Mouse (Mus musculus) adrenal gland, adult 2 months (tissue): Measurements from ENCODE around the gene Defb33. TPM values are rescaled to one million over a fixed set of nuclear protein-coding genes. Genes with fewer than 3 reads are reported as not detected.

Source experiments
- DNase-seq: peaks from one replicate; pipeline ENCODE4 v3.0.0; 2021
- long read RNA-seq: library from polyadenylated mRNA; stranded (forward); transcript quantifications from one replicate; pipeline ENCODE4 v2.0.0, GENCODE M21; 2021
- polyA plus RNA-seq: library from polyadenylated mRNA; depleted of rRNA; stranded (reverse); fragments of >200 nt; gene quantifications from 2 replicates; pipeline ENCODE4 v1.2.3, GENCODE M21; 2012; rRNA removed
- total RNA-seq, 2 experiments: library from RNA; stranded (reverse); gene quantifications; 2 replicates each; pipeline ENCODE4 v1.2.3; 2021

Defb33 gene
- total RNA-seq (not detected), polyA plus RNA-seq (not detected in 2 replicates)
- long read RNA-seq, result 0 reads

DNA sequence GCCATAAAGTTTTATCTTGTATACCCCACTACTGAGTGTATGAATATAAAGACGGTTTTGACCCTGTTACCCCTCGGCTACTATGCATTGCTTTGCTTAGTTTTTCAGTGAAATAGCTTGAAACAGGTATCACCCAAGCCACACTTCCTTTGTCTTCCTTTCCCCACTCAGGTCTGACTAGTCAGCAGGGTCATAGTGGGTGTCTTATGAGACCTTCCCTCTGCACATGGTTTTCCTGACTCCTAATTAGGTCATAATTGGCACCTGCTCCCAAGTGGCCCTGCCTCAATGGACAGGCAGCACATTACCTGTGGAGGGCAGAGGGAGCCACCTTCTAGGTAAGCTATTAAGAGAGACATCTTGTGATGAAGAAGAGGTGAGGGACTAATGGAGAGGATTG is at the start of gene Defb33:
Defb33 (plus strand) TSS at position 301 of the 400 bp plus-strand sequence.
- DNase-seq, result no peak

DNA sequence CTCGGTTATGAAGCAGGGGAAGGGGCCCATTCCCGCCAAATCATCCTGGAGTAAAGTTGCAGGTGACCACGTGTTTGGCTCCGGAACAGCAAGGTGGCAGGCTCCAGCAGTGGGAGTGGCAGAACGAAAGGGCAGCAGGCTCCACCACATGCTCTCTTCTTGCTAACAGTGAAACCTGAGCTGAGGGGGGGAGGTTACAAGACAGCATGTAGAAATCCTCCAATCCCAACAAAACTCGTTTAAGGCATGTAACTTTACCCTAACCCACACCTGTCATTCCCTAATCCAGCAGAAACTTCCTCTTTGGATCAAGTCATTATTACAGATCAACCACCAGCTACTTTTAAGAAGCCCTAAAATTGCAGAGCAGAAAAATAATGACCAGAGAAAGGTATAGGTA is 17.9 kb upstream of the Defb33 start:
- DNase-seq, result no peak

DNA sequence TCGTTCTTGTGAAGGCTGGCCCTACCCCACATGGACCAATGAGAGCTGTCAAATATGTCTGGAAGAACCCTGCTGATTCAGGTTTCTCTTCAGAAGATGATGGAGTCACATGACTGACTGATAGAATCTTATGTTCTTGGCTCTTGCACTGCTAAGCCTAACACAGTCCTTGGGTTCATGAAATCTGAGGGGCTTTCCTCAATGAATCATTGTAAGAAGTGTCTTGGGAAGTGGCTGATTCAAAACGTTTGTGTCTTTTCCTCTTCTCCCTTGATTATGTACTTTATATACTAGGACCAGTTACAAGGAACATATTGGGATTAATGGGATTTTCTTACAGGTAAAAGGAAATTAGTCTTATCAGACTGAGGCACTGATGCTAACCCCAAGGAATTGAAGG is 10.1 kb downstream of the Defb33 start, which contains the start of gene Gm15056:
Gm15056 (minus strand) TSS at position 101 of the 400 bp plus-strand sequence.
- no peak for DNase-seq

DNA sequence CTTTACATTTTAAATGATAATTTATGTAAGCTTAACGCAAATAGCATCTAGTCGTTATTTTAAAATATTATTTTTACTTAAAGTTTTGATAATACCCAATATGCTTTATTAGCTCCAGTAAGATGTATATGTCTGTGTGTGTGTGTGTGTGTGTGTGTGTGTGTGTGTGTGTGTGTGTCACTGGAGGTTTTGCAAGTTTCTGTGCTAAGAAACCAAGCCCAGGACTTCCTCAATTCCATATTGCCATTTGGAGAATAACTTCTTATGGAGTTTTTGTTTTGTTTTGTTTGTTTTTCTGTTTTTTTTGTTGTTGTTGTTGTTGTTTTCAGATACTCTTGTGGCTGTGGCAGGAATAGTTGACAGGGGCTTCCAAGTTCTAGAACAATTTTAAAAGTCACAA is 14.7 kb downstream of the Defb33 start:
- no peak for DNase-seq

DNA sequence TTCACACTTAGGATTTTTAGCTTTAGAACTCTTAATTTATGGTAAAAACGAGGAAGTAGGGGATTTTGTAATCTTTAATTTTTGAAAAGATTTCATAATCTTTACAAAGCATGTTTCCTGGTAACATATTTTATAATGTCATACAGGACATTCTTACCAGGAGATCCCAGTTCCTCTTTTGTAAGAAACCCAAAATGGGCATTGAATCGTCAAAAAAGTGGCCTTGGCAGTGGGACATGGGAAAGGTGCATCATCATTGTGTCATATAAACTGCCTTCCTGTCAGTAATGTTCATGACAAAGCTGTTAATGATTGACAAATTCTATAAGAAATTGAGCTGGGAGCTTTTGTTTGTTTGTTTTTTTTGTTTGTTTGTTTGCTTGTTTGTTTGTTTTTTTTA is 15.8 kb downstream of the Defb33 start:
- DNase-seq, result no peak

DNA sequence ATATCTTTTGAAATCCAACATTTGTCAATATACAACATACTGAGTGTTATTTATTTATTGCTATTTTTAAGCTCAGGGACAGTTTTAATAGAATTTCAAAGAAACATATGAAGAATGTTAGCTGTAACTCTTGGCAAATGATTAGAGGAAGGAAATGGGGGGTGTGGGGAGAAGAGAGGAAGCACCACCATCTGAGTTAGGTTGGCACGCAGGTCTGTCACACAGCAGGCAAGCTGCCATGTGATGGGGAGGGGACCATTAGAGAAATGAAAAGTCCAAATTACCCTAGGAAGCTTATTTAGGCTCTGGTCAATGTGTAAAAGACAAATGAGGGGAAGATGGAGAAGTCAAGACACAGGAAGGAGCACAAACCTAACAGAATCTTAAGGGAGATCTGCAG is 19.8 kb downstream of the Defb33 start:
- DNase-seq, result no peak

DNA sequence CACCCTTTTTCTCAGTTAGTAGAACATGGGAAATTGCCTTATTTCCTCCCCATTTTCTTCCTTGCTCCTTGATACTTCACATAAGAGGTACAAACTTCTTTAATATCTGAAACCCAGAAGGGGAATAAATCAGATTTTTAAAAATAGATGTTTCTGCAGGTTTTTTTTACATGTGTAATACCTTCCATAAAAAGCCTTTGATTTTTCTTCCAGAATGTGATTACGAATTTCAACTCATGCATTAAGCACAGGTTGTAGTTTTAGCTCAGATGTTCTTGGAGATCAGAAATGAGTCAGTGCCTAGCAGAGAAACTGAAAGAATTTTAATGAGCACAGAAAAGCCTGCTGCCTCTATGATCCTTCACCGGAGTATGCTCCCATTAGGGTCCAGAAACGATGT is 29.5 kb downstream of the Defb33 start, which contains the start of gene Gm6040:
Gm6040 (minus strand) TSS at position 101 of the 400 bp plus-strand sequence.
- DNase-seq, result no peak

DNA sequence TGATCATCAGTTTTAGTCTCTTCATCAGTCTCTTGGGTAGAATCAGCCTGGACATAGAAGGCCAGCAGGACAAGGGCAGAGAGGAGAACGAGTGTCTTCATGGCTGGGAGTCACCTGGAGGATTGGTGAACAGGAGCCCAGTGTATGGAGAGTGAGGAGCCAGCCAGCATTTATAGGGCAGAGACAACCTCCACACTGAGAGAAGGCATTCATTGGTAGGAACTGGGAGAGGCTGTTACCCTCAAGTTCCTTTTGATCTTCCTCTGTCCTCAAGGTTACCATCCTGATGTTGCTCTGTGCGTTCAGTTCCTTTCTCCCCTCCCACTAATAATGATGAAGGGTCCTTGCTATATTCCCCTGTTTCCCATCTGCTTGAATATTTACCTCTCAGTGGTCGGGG is 52.1 kb downstream of the Defb33 start, which contains the start of gene AY761185:
AY761185 (minus strand) TSS at position 101 of the 400 bp plus-strand sequence.
- no peak for DNase-seq

Other genes starting within 250 kb of the Defb33 start
- not detected for gene Gm15056, start 10.0 kb downstream of the Defb33 start, total RNA-seq
- gene Gm15056, start 10.0 kb downstream of the Defb33 start, polyA plus RNA-seq, result not detected in 2 replicates
- gene Gm6040, start 29.4 kb downstream of the Defb33 start, total RNA-seq, result not detected
- gene Gm6040, start 29.4 kb downstream of the Defb33 start, polyA plus RNA-seq, result not detected in 2 replicates
- gene AY761185, start 52.0 kb downstream of the Defb33 start, total RNA-seq, result not detected
- not detected in 2 replicates for gene AY761185, start 52.0 kb downstream of the Defb33 start, polyA plus RNA-seq
- not detected for gene Defa21, start 132.9 kb downstream of the Defb33 start, total RNA-seq
- not detected in 2 replicates for gene Defa21, start 132.9 kb downstream of the Defb33 start, polyA plus RNA-seq
- gene Defa23, start 162.4 kb downstream of the Defb33 start, total RNA-seq, result not detected
- gene Defa23, start 162.4 kb downstream of the Defb33 start, polyA plus RNA-seq, result not detected in 2 replicates
- not detected for gene Defa35, start 172.4 kb downstream of the Defb33 start, total RNA-seq
- not detected in 2 replicates for gene Defa35, start 172.4 kb downstream of the Defb33 start, polyA plus RNA-seq
- gene Defa25, start 191.8 kb downstream of the Defb33 start, total RNA-seq, result not detected
- gene Defa25, start 191.8 kb downstream of the Defb33 start, polyA plus RNA-seq, result not detected in 2 replicates
- not detected for gene Gm14851, start 203.4 kb downstream of the Defb33 start, total RNA-seq
- gene Gm14851, start 203.4 kb downstream of the Defb33 start, polyA plus RNA-seq, result not detected in 2 replicates
- gene Defa30, start 242.0 kb downstream of the Defb33 start, total RNA-seq, result not detected
- not detected in 2 replicates for gene Defa30, start 242.0 kb downstream of the Defb33 start, polyA plus RNA-seq